Mouse (Mus musculus): ENCODE results near the gene Plcl1. TPM values are rescaled to one million over a fixed set of nuclear protein-coding genes. Genes with fewer than 3 reads are reported as not detected.

The Plcl1 gene
- polyA plus RNA-seq, 1 experiment: 0.58 TPM

DNA sequence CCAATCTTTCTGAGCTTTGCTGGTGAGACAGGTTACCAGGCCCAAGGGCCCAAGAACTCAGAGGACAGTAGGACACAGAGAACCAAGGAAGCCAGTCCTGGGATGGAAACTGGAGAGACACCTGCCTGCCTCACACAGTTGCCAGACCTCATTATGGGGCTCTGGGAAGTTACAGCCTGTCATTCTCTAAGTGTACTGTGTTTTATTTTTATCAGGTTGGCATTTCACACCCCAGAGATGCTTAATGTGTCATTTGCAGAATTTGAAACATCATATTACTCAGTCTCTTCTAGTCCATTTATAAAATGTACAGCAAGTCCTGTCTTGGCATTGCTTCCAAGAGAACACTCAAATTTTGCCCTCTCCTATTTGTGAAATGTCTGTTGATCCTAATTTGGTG is 111.5 kb downstream of the Plcl1 start:
- Histone ChIP-seq H3K27me3 (ENCODE audit: control insufficient read depth, insufficient read depth, low read length) (no peaks in the 10 kb centered on the region), H3K27ac (ENCODE audit: insufficient read depth, low read depth, low read length) (no peak overlapping the region), H3K4me1 (ENCODE audit: control insufficient read depth, insufficient read depth, insufficient read length, low read length) (no peaks in the 10 kb centered on the region), H3K36me3 (ENCODE audit: control insufficient read depth, insufficient read depth, low read length) (no peaks in the 10 kb centered on the region), H3K4me3 (ENCODE audit: low read depth, low read length) (no peak overlapping the region)
- TF ChIP-seq POLR2A (IDR thresholded peaks at IDR 0.05; ENCODE audit: low read depth, low read length) (no peak), CTCF (IDR thresholded peaks at IDR 0.05; ENCODE audit: extremely low read depth, insufficient read length, insufficient replicate concordance, low read depth, low read length) (no peak)

DNA sequence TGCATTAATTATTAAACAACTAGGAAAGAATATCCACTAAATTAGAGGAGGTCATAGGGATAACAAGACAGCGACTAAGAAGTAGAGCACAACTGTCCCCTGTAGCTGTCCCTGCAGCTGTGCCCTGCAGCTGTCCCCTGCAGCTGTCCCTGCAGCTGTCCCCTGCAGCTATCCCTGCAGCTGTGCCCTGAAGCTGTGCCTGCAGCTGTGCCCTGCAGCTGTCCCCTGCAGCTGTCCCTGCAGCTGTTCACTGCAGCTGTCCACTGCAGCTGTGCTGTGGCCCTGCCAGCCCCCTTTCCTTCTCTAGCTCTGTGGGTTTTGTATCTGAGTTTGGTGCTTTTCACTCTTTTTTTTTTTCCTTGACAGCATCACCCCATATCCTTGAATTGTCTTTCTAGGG is 118.2 kb downstream of the Plcl1 start:
- Histone ChIP-seq H3K27me3 (ENCODE audit: control insufficient read depth, insufficient read depth, low read length) (no peaks in the 10 kb centered on the region), H3K36me3 (ENCODE audit: control insufficient read depth, insufficient read depth, low read length) (no peaks in the 10 kb centered on the region), H3K27ac (ENCODE audit: insufficient read depth, low read depth, low read length) (no peak overlapping the region), H3K4me1 (ENCODE audit: control insufficient read depth, insufficient read depth, insufficient read length, low read length) (no peaks in the 10 kb centered on the region), H3K4me3 (ENCODE audit: low read depth, low read length) (no peak overlapping the region)
- TF ChIP-seq POLR2A (IDR thresholded peaks at IDR 0.05; ENCODE audit: low read depth, low read length) (no peak), CTCF (IDR thresholded peaks at IDR 0.05; ENCODE audit: extremely low read depth, insufficient read length, insufficient replicate concordance, low read depth, low read length) (no peak)
- 87% methylated on average over 1 of the region's 1 CpGs for WGBS

DNA sequence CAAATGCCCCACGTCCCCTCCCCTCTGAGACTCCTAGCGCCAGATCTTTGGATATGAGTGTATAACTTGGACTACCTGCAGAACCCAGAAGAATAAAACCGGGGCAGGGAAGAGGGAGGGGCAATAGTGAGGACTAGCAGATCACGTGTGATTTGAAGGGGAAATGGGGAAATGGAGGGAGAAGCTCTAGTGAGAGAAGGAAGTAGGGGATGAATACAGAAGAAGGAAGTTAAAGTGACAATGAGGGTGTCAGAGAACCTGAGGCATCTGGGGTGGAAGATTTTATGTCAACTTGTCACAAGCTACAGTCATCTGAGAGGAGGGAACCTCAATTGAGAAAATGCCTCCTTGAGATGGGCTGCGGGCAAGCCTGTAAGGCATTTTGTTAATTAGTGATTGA is 119.4 kb downstream of the Plcl1 start:
- no peaks in the 10 kb centered on the region for H3K4me1 ChIP-seq (ENCODE audit: control insufficient read depth, insufficient read depth, insufficient read length, low read length)
- WGBS: 61% methylated on average over 5 of the region's 5 CpGs
- no peaks in the 10 kb centered on the region for H3K27me3 ChIP-seq (ENCODE audit: control insufficient read depth, insufficient read depth, low read length)
- no peak for TF ChIP-seq CTCF (IDR thresholded peaks at IDR 0.05; ENCODE audit: extremely low read depth, insufficient read length, insufficient replicate concordance, low read depth, low read length)
- TF ChIP-seq POLR2A (IDR thresholded peaks at IDR 0.05; ENCODE audit: low read depth, low read length): no peak
- no peaks in the 10 kb centered on the region for H3K36me3 ChIP-seq (ENCODE audit: control insufficient read depth, insufficient read depth, low read length)
- no peak overlapping the region for H3K4me3 ChIP-seq (ENCODE audit: low read depth, low read length)
- H3K27ac ChIP-seq (ENCODE audit: insufficient read depth, low read depth, low read length): no peak overlapping the region

DNA sequence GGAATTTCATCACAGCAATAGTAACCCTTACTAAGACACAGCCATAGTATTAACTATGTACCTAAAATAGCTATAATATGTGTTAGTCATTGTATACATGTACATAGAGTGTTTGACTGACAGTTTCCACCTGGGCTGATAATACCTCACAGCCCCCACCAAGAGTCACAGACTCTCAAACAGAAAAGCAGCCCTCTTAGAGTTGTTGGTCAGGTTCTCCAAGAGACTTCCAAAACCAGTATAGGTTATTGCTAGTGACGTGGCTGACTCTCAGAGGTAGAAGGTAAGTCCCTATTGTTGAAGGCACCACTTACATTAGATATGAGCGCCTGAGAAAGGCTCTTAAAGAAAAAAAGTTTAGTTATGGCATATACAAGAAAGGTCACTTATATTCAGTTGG is 120.0 kb downstream of the Plcl1 start:
- H3K36me3 ChIP-seq (ENCODE audit: control insufficient read depth, insufficient read depth, low read length): no peaks in the 10 kb centered on the region
- H3K4me1 ChIP-seq (ENCODE audit: control insufficient read depth, insufficient read depth, insufficient read length, low read length): no peaks in the 10 kb centered on the region
- no peak for TF ChIP-seq POLR2A (IDR thresholded peaks at IDR 0.05; ENCODE audit: low read depth, low read length)
- no peak for TF ChIP-seq CTCF (IDR thresholded peaks at IDR 0.05; ENCODE audit: extremely low read depth, insufficient read length, insufficient replicate concordance, low read depth, low read length)
- no peak overlapping the region for H3K27ac ChIP-seq (ENCODE audit: insufficient read depth, low read depth, low read length)
- 76% methylated on average over 2 of the region's 2 CpGs for WGBS
- no peak overlapping the region for H3K4me3 ChIP-seq (ENCODE audit: low read depth, low read length)
- H3K27me3 ChIP-seq (ENCODE audit: control insufficient read depth, insufficient read depth, low read length): no peaks in the 10 kb centered on the region

DNA sequence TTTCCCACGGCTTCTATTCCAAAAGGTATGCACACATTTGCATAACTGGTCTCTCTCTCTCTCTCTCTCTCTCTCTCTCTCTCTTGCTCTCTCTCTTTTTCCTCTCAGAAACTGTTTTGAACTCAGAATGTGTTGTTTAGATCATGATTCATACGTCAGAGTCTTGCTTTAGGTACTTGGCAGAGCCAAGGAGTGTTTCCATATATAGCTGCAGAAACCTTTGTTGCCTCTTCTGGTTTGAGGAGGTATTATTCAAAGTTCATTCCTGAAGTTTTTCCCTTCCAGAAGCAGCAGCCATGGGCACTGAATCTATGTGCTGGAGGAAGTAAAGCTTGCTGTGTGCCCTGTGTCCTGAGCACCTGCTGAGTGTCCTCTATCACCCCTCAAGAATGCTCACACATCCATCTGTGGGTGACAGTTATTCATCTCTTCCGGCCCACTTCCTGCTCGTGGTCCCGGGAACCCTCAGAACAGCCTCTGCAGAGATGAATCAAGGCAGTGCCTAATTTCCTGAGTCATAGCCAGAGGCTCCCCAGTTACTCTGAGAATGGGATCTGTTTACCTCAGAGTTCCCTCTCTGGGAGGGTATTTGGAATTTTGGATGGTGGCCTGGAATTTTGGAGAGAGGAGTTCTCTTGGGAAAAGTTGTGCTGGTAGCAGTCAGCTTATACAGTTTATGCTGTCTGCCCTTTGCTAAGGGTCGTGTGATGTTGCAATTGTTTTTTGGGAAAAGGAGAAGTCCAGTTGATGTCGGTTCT is 123.0 kb downstream of the Plcl1 start:
- Histone ChIP-seq H3K36me3 (ENCODE audit: control insufficient read depth, insufficient read depth, low read length) (no peaks in the 10 kb centered on the region), H3K4me1 (ENCODE audit: control insufficient read depth, insufficient read depth, insufficient read length, low read length) (no peaks in the 10 kb centered on the region), H3K27ac (ENCODE audit: insufficient read depth, low read depth, low read length) (no peak overlapping the region), H3K27me3 (ENCODE audit: control insufficient read depth, insufficient read depth, low read length) (no peaks in the 10 kb centered on the region), H3K4me3 (ENCODE audit: low read depth, low read length) (no peak overlapping the region)
- TF ChIP-seq POLR2A (IDR thresholded peaks at IDR 0.05; ENCODE audit: low read depth, low read length): no peak
- TF ChIP-seq CTCF (IDR thresholded peaks at IDR 0.05; ENCODE audit: extremely low read depth, insufficient read length, insufficient replicate concordance, low read depth, low read length): no peak
- 42% methylated on average over 7 of the region's 7 CpGs for WGBS

DNA sequence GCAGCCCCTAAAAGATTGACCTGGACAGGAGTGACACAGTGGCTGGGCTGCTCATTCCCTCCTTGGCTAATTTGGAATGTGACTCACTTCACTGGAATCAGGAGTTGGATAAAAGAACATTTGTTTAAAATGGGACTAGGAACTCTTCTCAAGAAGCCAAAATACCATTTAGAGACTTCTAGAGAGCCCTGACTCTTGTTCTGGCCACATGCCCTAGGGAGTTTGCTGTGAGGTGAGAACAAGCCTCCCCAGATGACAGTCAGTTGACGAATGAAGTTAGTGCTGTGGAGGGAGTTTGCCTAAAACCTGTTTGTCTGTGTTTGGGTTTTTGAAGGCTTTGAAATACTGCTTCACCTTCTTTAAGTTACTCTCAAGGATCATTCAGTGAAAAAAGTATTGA is 128.1 kb downstream of the Plcl1 start:
- no peak overlapping the region for H3K27ac ChIP-seq (ENCODE audit: insufficient read depth, low read depth, low read length)
- H3K36me3 ChIP-seq (ENCODE audit: control insufficient read depth, insufficient read depth, low read length): no peaks in the 10 kb centered on the region
- TF ChIP-seq CTCF (IDR thresholded peaks at IDR 0.05; ENCODE audit: extremely low read depth, insufficient read length, insufficient replicate concordance, low read depth, low read length) (no peak), POLR2A (IDR thresholded peaks at IDR 0.05; ENCODE audit: low read depth, low read length) (no peak)
- WGBS: 85% methylated on average over 1 of the region's 1 CpGs
- no peaks in the 10 kb centered on the region for H3K4me1 ChIP-seq (ENCODE audit: control insufficient read depth, insufficient read depth, insufficient read length, low read length)
- no peaks in the 10 kb centered on the region for H3K27me3 ChIP-seq (ENCODE audit: control insufficient read depth, insufficient read depth, low read length)
- no peak overlapping the region for H3K4me3 ChIP-seq (ENCODE audit: low read depth, low read length)

DNA sequence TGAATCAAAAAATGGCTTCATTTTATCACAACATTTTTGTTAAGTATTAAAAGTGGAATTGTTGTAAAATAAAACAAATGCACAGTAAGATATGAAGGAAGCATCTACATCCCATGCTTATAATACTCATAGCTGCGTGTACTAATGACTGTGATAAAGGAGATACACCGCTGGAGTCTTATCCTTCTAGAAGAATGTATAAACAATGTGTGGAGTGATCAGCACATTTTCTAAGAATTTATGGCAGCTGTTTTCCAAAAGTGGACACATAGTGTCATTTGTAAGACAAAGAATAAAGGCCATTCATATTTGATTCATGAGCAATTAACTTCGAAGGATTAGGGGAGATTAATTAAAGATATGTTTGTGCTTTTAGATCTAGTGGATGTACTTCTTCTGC is 148.7 kb downstream of the Plcl1 start:
- Histone ChIP-seq H3K4me3 (ENCODE audit: low read depth, low read length) (no peak overlapping the region), H3K4me1 (ENCODE audit: control insufficient read depth, insufficient read depth, insufficient read length, low read length) (no peaks in the 10 kb centered on the region), H3K36me3 (ENCODE audit: control insufficient read depth, insufficient read depth, low read length) (no peaks in the 10 kb centered on the region), H3K27ac (ENCODE audit: insufficient read depth, low read depth, low read length) (no peak overlapping the region), H3K27me3 (ENCODE audit: control insufficient read depth, insufficient read depth, low read length) (no peaks in the 10 kb centered on the region)
- TF ChIP-seq CTCF (IDR thresholded peaks at IDR 0.05; ENCODE audit: extremely low read depth, insufficient read length, insufficient replicate concordance, low read depth, low read length) (no peak), POLR2A (IDR thresholded peaks at IDR 0.05; ENCODE audit: low read depth, low read length) (no peak)
- WGBS: 57% methylated on average over 3 of the region's 3 CpGs

Data from small intestine, adult 2 months (tissue).